Mouse (Mus musculus) hematopoietic multipotent progenitor cell, adult 10-12 weeks (in vitro differentiated cells): ENCODE data around the gene Mrpl41. TPM values are rescaled to one million over a fixed set of nuclear protein-coding genes. Genes with fewer than 3 reads are reported as not detected.

Experiments used
- polyA plus RNA-seq: library from polyadenylated mRNA; stranded (reverse); fragments of >175 nt; gene quantifications from 2 replicates; pipeline ENCODE4 v1.2.3, GENCODE M21; 2012; ENCODE audit warnings: low replicate concordance

Gene Mrpl41
- 6.8 and 41.9 TPM in 2 replicates for polyA plus RNA-seq

DNA sequence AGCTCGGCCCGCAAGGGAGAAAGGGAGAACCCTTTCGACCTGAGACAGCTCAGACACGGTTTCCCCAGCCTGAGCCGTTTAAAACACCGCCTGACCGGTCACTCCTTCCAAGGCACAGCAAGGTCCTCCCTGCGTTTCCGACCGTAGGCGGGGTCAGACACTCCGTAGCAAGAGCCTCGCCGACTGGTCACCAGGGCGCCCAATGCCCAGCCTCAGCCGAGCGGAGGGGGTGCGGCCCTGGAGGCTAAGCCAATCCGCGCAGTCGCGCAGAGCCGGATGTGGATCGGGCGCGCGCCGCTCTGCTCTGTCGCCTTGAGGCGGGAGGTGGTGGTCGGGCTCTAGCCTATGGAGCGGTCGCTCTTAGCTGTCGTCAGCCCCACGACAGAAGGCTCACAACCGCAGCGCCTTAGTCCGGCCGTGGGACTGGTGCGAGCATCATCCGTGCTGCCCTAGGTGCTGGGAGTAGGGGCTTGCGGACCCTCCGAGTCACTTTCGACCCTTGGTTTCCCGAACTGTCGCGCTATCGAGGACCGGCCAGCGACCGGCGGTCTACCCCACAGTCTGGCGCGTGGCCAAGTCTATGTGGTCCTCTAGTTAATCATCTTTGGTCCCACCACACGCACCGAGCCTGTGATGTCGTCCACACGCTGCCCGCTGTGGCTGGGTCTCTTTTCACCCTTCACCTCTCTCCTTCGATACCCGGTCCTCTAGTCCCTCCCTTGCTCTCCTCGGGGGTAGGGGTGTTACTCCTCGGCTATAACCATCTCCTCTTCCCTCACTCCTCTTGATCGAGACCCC, at the start of gene Mrpl41:
Gene Mrpl41, minus strand, starts transcription at position 193 of the 798 bp plus-strand sequence.

DNA sequence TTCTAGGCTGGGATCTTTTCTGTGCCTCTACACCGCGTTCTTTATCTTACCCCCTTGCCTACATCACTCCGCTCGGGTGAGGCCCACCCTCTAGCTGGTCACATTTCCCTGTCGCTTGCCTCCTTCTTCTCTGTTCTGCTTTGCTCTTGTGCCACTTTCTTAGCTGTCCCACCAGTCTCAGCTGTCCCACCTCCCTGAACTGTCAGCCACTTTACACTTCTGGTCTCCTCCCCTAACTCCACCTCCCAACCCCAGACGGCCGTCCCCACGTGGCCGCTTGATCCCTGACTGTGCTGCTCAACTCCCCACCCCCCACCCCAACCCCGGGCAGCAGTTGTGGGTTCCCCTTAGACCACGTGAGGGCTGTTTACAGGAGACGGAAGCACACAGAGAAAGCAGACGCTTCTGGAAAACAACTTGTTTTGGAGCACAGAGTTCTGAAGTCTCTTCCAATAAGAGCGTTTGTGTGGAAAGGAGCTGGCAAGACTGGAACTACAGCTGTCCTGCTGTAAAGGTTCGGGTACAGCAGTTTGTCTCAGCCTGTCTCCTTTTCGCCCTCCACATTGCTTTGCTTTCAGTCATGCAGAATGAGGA, 903 bp upstream of the Mrpl41 start, which contains the start of gene Pnpla7:
Gene Pnpla7, plus strand, starts transcription at position 330 of the 594 bp plus-strand sequence.

GRCm38 (mm10) chr2:24962304-24963000, 12.4 kb downstream of the Mrpl41 start, which contains the start of gene Dph7:
Dph7 (plus strand) TSS chr2:24962400.

DNA sequence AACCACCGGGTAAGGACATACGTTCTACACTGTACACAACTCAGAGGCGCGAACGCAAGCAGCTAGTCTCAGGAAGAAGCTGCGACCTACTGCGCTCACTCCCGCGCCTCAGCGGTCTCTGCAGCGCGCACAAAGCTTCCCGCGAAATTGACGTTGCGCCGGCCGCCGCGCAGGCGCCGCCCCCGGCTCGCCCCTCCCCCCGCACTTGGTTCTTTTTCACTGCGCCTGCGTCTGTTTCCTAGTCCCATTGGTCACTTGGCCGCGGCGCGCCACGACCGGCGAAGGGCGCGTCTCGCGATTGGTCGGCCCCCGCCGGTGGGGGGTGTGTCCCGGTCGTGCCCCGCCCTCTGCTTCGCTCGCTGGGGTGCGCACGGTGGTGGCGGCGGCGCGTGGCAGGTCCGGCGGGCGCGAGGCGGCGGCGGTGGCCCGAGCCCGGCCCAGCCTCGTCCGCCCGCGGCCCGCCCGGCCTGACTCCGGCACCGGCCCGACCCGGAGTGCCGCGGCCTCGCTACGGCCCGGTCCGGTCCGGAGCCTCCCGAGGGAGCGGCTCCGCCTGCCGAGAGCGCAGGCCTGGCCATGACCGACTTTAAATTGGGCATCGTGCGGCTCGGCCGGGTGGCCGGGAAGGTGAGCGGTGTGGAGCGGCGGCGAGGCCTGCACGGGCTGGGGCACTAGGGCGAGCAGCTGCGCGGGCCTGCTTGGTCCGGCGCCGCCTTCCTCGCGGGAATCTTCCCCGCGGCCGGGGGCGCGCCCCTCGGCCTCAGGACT, 25.3 kb downstream of the Mrpl41 start, which contains the start of gene Zmynd19:
Gene Zmynd19, plus strand, starts transcription at position 372 of the 768 bp plus-strand sequence.

DNA sequence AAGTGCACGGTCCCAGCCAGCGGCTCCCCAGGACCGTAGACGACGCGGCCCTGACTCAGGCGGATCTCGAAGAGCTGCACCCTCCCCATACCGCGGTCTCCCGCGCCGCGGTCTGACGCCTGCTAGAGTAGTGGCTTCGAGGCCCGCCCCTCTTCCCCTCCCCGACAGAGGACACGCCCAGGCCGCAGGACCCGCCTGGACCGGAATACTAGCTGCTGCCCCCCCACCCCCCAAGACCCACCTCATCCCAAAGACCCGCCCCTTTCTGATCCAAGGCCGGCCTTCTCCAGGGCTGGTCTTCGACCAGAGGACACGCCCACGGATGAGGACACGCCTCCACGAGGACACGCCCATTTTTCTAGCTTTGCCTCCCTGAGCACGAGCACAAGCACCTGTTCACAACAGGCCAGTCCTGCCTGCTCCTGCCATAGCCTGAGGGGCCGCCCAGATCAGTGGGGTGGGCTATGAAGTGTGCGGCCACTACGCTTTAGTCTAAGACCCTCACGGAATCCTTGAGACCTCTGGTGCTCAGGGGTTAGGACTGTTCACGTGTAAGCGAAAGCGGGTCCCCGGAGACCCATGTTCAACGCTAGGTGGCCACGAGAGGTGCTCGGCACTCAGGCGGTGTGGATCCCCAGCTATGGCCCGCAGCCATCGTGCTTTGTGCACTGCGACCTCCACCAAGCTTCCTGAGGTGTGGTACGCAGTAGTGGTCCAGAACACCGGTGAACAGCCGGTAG, 39.7 kb downstream of the Mrpl41 start, which contains the start of gene Arrdc1:
Gene Arrdc1, minus strand, starts transcription at position 196 of the 740 bp plus-strand sequence.

Other genes with a start within 250 kb of the Mrpl41 start
- gene Cacna1b, start 211.9 kb downstream of the Mrpl41 start, polyA plus RNA-seq = 0.42 and 0.88 TPM in 2 replicates
- 49.1 and 68.9 TPM in 2 replicates for gene Ehmt1, start 55.5 kb downstream of the Mrpl41 start, polyA plus RNA-seq
- gene Arrdc1, start 39.8 kb downstream of the Mrpl41 start, polyA plus RNA-seq = 109 and 170 TPM in 2 replicates
- 4.5 and 5.5 TPM in 2 replicates for gene Zmynd19, start 25.3 kb downstream of the Mrpl41 start, polyA plus RNA-seq
- gene Dph7, start 12.7 kb downstream of the Mrpl41 start, polyA plus RNA-seq = 9.0 and 14.3 TPM in 2 replicates
- gene Pnpla7, start 935 bp upstream of the Mrpl41 start, polyA plus RNA-seq = 16.1 and 17.4 TPM in 2 replicates
- gene Nsmf, start 79.3 kb upstream of the Mrpl41 start, polyA plus RNA-seq = 24.0 and 47.9 TPM in 2 replicates
- not detected in 2 replicates for gene Entpd8, start 105.2 kb upstream of the Mrpl41 start, polyA plus RNA-seq
- gene Noxa1, start 120.1 kb upstream of the Mrpl41 start, polyA plus RNA-seq = 0.07 and 0.45 TPM in 2 replicates
- gene Nrarp, start 205.7 kb upstream of the Mrpl41 start, polyA plus RNA-seq = 10.2 and 19.3 TPM in 2 replicates
- gene Tor4a, start 221.8 kb upstream of the Mrpl41 start, polyA plus RNA-seq = 52.8 and 77.9 TPM in 2 replicates
- 30.0 and 35.5 TPM in 2 replicates for gene Nelfb, start 236.4 kb upstream of the Mrpl41 start, polyA plus RNA-seq
- gene Stpg3, start 239.5 kb upstream of the Mrpl41 start, polyA plus RNA-seq = 0.19 TPM in 1 of 2 replicates, not detected in the other
- 0.13 TPM in 1 of 2 replicates, not detected in the other for gene Fam166a, start 243.6 kb upstream of the Mrpl41 start, polyA plus RNA-seq
- 38.7 and 174 TPM in 2 replicates for gene Tubb4b, start 249.6 kb upstream of the Mrpl41 start, polyA plus RNA-seq